Mouse (Mus musculus): ENCODE measurements around the gene Zwilch.
"Not testable (repeated sequence)": the region's sequence is repeated elsewhere in the genome, so short reads cannot be mapped to it uniquely, and the experiment has no call there.

The Zwilch gene

DNA sequence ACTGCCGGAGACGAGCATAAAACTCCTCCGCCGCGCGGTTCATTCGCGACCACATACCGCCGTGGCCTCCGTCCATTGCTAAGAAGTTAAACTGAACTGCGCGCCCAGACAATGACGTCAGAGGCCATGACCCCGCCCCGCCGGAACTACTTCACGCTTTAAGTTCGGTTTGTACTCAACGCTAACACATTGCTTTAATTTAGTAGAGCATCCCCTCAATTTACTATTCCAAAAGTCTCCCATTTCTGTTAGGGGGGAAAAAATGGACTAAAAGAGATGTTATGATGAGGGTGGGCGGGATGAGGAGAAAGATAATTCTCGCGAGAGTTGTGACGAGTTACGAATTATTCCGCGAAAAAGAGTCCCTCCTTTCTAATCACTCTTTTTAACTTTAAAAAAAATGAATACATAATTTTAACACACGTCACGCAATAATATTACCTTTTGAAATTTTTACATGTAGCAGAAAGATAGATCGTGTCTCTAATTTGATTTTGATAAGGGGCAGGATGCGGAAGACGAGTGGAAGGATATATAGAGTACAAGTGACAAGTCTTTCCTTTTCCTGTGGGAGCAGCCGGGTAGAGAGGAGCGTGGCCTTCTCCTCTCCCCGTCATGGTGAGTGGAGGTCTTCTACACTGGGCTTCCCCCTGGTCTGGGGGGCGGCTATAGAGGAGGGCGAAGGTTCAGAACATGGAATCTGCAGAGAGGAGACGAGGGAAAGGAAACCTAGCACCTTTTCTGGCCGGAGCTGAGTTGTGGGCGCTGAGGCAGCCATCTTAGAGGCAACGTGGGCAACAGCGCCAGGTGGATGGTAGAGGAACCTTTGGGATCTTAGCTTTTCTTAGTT is at the start of gene Zwilch, which contains the start of gene Rpl4:
Gene Zwilch (minus strand): TSS at position 289 of the 850 bp plus-strand sequence.
Gene Rpl4 (plus strand): TSS at position 560 of the 850 bp plus-strand sequence.
- in situ Hi-C loops (cut with MboI, MseI) = no loop called here

DNA sequence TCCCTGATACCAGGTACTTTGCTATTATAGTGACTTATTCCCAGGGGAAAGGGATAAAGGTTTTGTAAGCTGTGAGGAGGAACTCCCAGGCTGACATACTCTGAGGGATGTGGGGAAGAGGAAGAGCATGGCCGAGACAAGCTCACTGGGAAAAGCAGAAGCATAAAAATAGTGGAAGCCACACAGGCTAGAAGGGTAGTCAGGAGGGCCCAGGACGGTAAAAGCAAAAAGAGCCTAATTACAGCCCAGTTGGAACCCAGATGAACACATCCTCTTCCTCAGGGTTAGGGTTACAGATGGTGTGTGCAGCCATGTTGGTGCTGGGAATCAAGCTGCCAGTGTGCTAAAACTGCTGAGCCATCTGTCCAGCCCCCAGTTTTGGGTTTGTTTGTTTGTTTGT is 49.2 kb upstream of the Zwilch start:
- in situ Hi-C loops (cut with MboI, MseI) = no loop called here

- in situ Hi-C loops (cut with MboI, MseI) = no loop called here
Observed at GRCm38 (mm10) chr9:64221480-64221879, 48.6 kb upstream of the Zwilch start.

- in situ Hi-C loops (cut with MboI, MseI) = no loop called here
Observed at GRCm38 (mm10) chr9:64220603-64221002, 47.7 kb upstream of the Zwilch start.

DNA sequence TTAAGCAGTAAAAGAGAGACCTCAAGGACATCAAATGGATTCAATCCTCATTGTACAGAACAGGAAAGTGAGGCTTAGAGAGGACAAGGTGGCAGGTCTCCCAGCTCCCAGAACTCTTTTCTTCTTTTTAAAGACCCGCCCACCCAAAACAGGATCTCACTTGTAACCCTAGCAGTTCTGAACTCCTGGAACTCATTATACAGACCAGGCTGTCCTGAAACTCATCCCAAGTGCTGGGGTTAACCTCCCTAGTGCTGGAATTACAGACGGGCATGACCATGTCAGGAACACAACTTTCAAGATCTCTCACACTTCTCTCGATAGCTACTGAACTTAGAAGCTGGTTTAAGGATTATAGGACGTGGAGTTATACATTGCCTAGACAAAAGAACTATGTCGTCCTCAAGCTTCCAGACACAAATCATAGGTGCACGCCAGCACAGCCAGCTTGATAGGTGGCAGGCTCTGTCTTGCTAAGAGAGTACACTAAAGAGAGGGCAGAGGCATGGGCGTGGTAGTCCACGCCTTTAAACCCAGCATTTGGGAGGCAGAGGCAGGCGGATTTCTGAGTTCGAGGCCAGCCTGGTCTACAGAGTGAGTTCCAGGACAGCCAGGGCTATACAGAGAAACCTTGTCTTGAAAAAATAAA is 47.0 kb upstream of the Zwilch start:
- in situ Hi-C loops (cut with MboI, MseI) = no loop called here

- in situ Hi-C loops (cut with MboI, MseI) = no loop called here
Observed at GRCm38 (mm10) chr9:64219305-64219704, 46.4 kb upstream of the Zwilch start.

- in situ Hi-C loops (cut with MboI, MseI) = no loop called here
Observed at GRCm38 (mm10) chr9:64217887-64218286, 45.0 kb upstream of the Zwilch start.

- in situ Hi-C loops (cut with MboI, MseI) = no loop called here
Observed at GRCm38 (mm10) chr9:64216641-64217040, 43.7 kb upstream of the Zwilch start.

GRCm38 (mm10) chr9:64216090-64216489 is 43.2 kb upstream of the Zwilch start:
- in situ Hi-C loops (cut with MboI, MseI) = no loop called here

- in situ Hi-C loops (cut with MboI, MseI) = no loop called here
Observed at GRCm38 (mm10) chr9:64214452-64214851, 41.5 kb upstream of the Zwilch start.

GRCm38 (mm10) chr9:64207509-64208084 is 34.7 kb upstream of the Zwilch start:
- in situ Hi-C loops (cut with MboI, MseI) = no loop called here

DNA sequence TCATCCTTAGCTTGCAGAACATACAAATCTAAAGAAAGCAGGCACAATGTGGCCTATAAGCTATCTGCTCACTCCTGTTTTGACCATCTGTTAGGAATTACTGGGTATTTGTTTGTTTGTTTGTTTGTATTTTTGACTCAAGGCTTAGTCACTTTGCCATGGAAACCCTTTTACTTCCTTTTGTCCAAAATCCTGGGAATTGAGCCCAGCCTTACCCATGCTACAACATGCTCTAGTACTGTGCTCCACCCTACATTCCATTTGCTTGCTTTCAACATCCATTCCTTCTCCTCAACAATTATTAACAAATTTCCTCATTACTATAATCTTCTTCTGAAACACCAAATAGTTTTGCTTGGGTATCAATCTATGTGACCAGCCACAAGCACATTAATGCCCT is 30.0 kb upstream of the Zwilch start:
- in situ Hi-C loops (cut with MboI, MseI) = no loop called here

DNA sequence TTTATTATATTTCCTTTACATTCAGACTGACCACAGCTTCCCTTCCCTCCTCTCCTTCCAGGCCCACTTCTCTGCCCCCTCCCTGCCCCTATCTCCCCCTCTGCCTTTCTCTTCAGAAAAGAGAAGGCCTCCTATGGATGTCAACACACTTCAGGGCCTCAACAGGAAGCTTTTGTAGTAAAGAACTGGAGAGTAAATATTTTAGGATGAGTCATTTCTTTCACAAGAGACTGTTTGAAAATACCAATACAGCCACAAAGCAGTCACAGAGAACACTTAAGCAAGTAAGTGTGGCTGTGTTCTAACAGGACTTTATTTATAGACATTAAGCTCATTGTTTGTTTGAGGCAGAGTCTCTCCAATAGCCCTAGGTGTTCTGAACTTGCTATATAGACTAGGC is 29.4 kb upstream of the Zwilch start:
- in situ Hi-C loops (cut with MboI, MseI) = no loop called here

- in situ Hi-C loops (cut with MboI, MseI) = loop anchor here (5.0 kb wide), 1 partner anchor 533 kb away; no protein-coding TSS in a partner anchor
Observed at GRCm38 (mm10) chr9:64199897-64200296, 27.0 kb upstream of the Zwilch start.

DNA sequence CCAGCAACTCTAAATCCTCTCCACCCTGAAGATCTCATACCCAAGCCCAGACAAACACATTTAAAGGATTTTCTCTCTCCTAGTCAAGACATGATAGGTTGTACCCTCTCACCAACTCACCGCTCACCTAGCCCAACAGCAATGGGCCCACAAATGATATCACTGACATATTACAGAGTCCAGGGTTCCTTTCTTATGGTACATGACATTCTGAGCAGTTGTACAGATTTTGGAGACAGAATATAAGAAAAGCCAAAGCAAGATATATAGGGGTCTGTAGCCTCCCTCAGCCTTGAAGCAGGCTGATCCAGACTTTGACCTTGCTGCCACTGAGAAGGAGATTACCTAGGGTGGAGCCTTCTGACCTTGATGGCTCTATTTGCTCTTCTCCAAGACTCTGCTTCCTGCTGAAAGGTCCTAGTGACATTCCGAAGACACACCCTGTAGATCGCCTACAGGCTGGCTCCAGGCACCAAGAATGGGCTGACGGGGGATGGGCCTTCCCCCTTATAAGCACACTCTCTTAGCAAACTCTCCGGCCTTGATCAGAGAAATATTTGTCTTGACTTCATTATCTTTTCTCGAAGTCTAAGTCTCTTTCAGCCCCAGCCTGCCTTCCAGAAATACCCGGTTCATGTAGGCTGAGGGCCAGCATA is 26.0 kb upstream of the Zwilch start:
- in situ Hi-C loops (cut with MboI, MseI) = loop anchor here (5.0 kb wide), 1 partner anchor 532 kb away; no protein-coding TSS in a partner anchor

- in situ Hi-C loops (cut with MboI, MseI) = loop anchor here (5.0 kb wide), 1 partner anchor 531 kb away; no protein-coding TSS in a partner anchor
Observed at GRCm38 (mm10) chr9:64198068-64198762, 25.3 kb upstream of the Zwilch start.

DNA sequence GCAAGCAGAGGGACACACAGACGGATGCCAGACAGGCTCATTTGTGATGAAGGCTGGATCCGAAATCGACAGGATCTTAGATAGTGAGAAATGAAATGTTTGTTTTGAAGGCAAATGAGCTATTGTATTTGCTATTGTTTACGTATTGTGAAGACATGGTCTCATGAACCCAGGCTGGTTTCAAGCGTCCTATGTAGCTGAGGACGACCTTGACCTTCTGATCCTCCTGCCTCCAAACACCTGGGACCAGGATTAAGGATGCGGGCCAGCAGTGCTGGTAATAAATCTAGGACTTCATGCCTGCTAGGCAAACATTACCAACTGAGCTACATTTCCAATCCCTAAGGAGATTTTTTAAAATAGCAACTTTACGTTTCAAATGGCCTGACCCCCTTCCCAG is 24.6 kb upstream of the Zwilch start:
- in situ Hi-C loops (cut with MboI, MseI) = loop anchor here (5.0 kb wide), 1 partner anchor 530 kb away; no protein-coding TSS in a partner anchor

DNA sequence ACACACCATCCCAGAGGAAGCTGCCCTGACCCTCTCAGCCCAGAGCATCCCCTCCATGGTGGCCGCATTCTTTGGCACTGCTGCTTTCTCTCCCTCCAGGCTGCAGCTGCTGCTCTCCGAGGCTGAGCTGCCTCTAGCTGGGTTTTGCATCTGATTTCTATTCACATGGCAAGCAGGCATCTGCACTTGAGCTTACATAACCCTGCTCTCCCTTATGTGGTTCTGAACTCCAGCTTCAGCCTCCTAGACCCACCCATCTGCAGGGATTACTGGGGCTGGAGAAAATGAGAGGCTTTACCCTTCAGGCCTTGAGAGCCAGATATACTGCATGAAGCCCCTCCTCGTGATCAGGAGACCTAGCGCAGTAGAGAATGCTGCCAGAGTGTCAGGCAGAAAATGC is 22.6 kb upstream of the Zwilch start:
- in situ Hi-C loops (cut with MboI, MseI) = loop anchor here (5.0 kb wide), 1 partner anchor 528 kb away; no protein-coding TSS in a partner anchor

DNA sequence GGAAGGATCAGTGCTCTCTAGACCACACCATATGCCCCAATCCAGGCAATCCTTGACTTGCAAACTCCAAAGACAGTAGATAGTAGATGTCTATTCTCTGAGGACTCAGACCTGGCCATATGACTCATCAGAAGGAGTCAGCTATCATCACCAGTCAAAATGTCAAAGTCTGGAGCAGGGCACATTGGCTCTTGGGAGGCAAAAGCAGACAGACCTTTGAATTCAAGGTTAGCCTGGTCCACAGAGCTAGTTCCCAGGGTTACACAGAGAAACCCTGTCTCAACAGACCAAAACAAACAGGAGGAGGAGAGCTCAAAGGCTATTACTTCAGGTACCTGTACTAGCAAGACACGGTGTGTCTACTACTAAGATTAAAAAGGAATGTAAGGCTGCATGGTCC is 21.0 kb upstream of the Zwilch start:
- in situ Hi-C loops (cut with MboI, MseI) = no loop called here

GRCm38 (mm10) chr9:64184166-64184840 is 11.4 kb upstream of the Zwilch start:
- in situ Hi-C loops (cut with MboI, MseI) = no loop called here

DNA sequence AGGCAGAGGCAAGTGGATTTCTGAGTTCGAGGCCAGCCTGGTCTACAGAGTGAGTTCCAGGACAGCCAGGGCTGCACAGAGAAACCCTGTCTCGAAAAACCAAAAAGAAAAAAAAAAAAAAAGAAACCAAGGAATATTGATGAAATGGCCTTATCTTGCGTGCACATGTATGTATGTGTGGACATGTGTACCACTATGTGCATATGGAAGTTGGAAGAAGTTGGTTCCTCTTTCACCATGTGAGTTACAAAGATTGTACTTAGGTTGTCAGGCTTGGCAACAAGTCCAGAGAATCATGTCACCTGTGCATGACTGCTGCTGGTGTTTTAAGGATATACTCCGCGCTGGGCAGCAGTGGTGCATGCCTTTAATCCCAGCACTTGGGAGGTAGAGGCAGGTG is 10.4 kb upstream of the Zwilch start:
- in situ Hi-C loops (cut with MboI, MseI) = not testable (repeated sequence)

All from T-helper 2 cell (primary cell).